Mouse (Mus musculus): ENCODE results near the gene Rnf214. TPM values are rescaled to one million over a fixed set of nuclear protein-coding genes. Genes with fewer than 3 reads are reported as not detected.

Gene Rnf214
- polyA plus RNA-seq, 1 experiment from 2014 or later = 77.0 TPM

- Histone ChIP-seq H3K36me3 (ENCODE audit: control insufficient read depth, insufficient read depth, low read length) (peaks cover 33% of the 10 kb centered on the region; the same call in 1 of the 2 replicates), H3K9me3 (ENCODE audit: control insufficient read depth, low read depth, low read length) (no peaks in the 10 kb centered on the region), H3K27ac (ENCODE audit: low read length) (no peak overlapping the region), H3K27me3 (ENCODE audit: control insufficient read depth, insufficient read depth, low read length) (no peaks in the 10 kb centered on the region), H3K4me2 (replicated peaks; ENCODE audit: low read depth, low read length) (no peak overlapping the region), H3K4me3 (ENCODE audit: low read depth, low read length) (no peak overlapping the region), H3K4me1 (ENCODE audit: control insufficient read depth, insufficient read depth, low read length) (no peaks in the 10 kb centered on the region), H3K9ac (replicated peaks; ENCODE audit: low read depth, low read length) (no peak overlapping the region)
- ATAC-seq (ENCODE audit: insufficient number of reproducible peaks, insufficient read depth, low FRiP score, low read depth) = no peak
- WGBS = 75% methylated on average over 2 of the region's 2 CpGs
Observed at GRCm38 (mm10) chr9:45877928-45878327, 28.8 kb downstream of the Rnf214 start.

- no peak overlapping the region for H3K27ac ChIP-seq (ENCODE audit: low read length)
- H3K9me3 ChIP-seq (ENCODE audit: control insufficient read depth, low read depth, low read length) = no peaks in the 10 kb centered on the region
- peaks cover 55% of the 10 kb centered on the region for H3K36me3 ChIP-seq (ENCODE audit: control insufficient read depth, insufficient read depth, low read length)
- WGBS = 79% methylated on average over 3 of the region's 3 CpGs
- H3K27me3 ChIP-seq (ENCODE audit: control insufficient read depth, insufficient read depth, low read length) = no peaks in the 10 kb centered on the region
- no peak overlapping the region for H3K4me3 ChIP-seq (ENCODE audit: low read depth, low read length)
- ATAC-seq (ENCODE audit: insufficient number of reproducible peaks, insufficient read depth, low FRiP score, low read depth) = no peak
- H3K4me1 ChIP-seq (ENCODE audit: control insufficient read depth, insufficient read depth, low read length) = no peaks in the 10 kb centered on the region
- no peak overlapping the region for H3K9ac ChIP-seq (replicated peaks; ENCODE audit: low read depth, low read length)
- H3K4me2 ChIP-seq (replicated peaks; ENCODE audit: low read depth, low read length) = no peak overlapping the region
Observed at GRCm38 (mm10) chr9:45870265-45870664, 36.4 kb downstream of the Rnf214 start.

- H3K9ac ChIP-seq (replicated peaks; ENCODE audit: low read depth, low read length) = no peak overlapping the region
- no peaks in the 10 kb centered on the region for H3K27me3 ChIP-seq (ENCODE audit: control insufficient read depth, insufficient read depth, low read length)
- peaks cover 65% of the 10 kb centered on the region for H3K36me3 ChIP-seq (ENCODE audit: control insufficient read depth, insufficient read depth, low read length)
- no peak for ATAC-seq (ENCODE audit: insufficient number of reproducible peaks, insufficient read depth, low FRiP score, low read depth)
- H3K9me3 ChIP-seq (ENCODE audit: control insufficient read depth, low read depth, low read length) = no peaks in the 10 kb centered on the region
- H3K4me2 ChIP-seq (replicated peaks; ENCODE audit: low read depth, low read length) = no peak overlapping the region
- WGBS = 90% methylated on average over 3 of the region's 3 CpGs
- no peaks in the 10 kb centered on the region for H3K4me1 ChIP-seq (ENCODE audit: control insufficient read depth, insufficient read depth, low read length)
- H3K4me3 ChIP-seq (ENCODE audit: low read depth, low read length) = no peak overlapping the region
- H3K27ac ChIP-seq (ENCODE audit: low read length) = no peak overlapping the region
Observed at GRCm38 (mm10) chr9:45869181-45869580, 37.5 kb downstream of the Rnf214 start.

GRCm38 (mm10) chr9:45861813-45862212 lies 44.9 kb downstream of the Rnf214 start:
- Histone ChIP-seq H3K4me3 (ENCODE audit: low read depth, low read length) (no peak overlapping the region), H3K4me1 (ENCODE audit: control insufficient read depth, insufficient read depth, low read length) (no peaks in the 10 kb centered on the region), H3K9ac (replicated peaks; ENCODE audit: low read depth, low read length) (no peak overlapping the region), H3K36me3 (ENCODE audit: control insufficient read depth, insufficient read depth, low read length) (peaks cover 74% of the 10 kb centered on the region), H3K4me2 (replicated peaks; ENCODE audit: low read depth, low read length) (no peak overlapping the region), H3K9me3 (ENCODE audit: control insufficient read depth, low read depth, low read length) (no peaks in the 10 kb centered on the region), H3K27me3 (ENCODE audit: control insufficient read depth, insufficient read depth, low read length) (no peaks in the 10 kb centered on the region), H3K27ac (ENCODE audit: low read length) (no peak overlapping the region)
- ATAC-seq (ENCODE audit: insufficient number of reproducible peaks, insufficient read depth, low FRiP score, low read depth) = no peak
- 83% methylated on average over 7 of the region's 7 CpGs for WGBS

- Histone ChIP-seq H3K9me3 (ENCODE audit: control insufficient read depth, low read depth, low read length) (no peaks in the 10 kb centered on the region), H3K27ac (ENCODE audit: low read length) (no peak overlapping the region), H3K27me3 (ENCODE audit: control insufficient read depth, insufficient read depth, low read length) (no peaks in the 10 kb centered on the region), H3K9ac (replicated peaks; ENCODE audit: low read depth, low read length) (no peak overlapping the region), H3K4me3 (ENCODE audit: low read depth, low read length) (no peak overlapping the region), H3K4me1 (ENCODE audit: control insufficient read depth, insufficient read depth, low read length) (no peaks in the 10 kb centered on the region), H3K36me3 (ENCODE audit: control insufficient read depth, insufficient read depth, low read length) (peaks cover 55% of the 10 kb centered on the region), H3K4me2 (replicated peaks; ENCODE audit: low read depth, low read length) (no peak overlapping the region)
- ATAC-seq (ENCODE audit: insufficient number of reproducible peaks, insufficient read depth, low FRiP score, low read depth) = no peak
- 95% methylated on average over 10 of the region's 10 CpGs for WGBS
Observed at GRCm38 (mm10) chr9:45859364-45859763, 47.3 kb downstream of the Rnf214 start.

- Histone ChIP-seq H3K27ac (ENCODE audit: low read length) (no peak overlapping the region), H3K4me1 (ENCODE audit: control insufficient read depth, insufficient read depth, low read length) (peaks cover 16% of the 10 kb centered on the region; the same call in 1 of the 2 replicates), H3K9ac (replicated peaks; ENCODE audit: low read depth, low read length) (no peak overlapping the region), H3K36me3 (ENCODE audit: control insufficient read depth, insufficient read depth, low read length) (peaks cover 28% of the 10 kb centered on the region), H3K4me3 (ENCODE audit: low read depth, low read length) (no peak overlapping the region), H3K4me2 (replicated peaks; ENCODE audit: low read depth, low read length) (no peak overlapping the region), H3K27me3 (ENCODE audit: control insufficient read depth, insufficient read depth, low read length) (no peaks in the 10 kb centered on the region), H3K9me3 (ENCODE audit: control insufficient read depth, low read depth, low read length) (no peaks in the 10 kb centered on the region)
- 90% methylated on average over 1 of the region's 1 CpGs for WGBS
- ATAC-seq (ENCODE audit: insufficient number of reproducible peaks, insufficient read depth, low FRiP score, low read depth) = no peak
Observed at GRCm38 (mm10) chr9:45854136-45854535, 52.6 kb downstream of the Rnf214 start.

GRCm38 (mm10) chr9:45853695-45854094 lies 53.0 kb downstream of the Rnf214 start:
- Histone ChIP-seq H3K36me3 (ENCODE audit: control insufficient read depth, insufficient read depth, low read length) (peaks cover 23% of the 10 kb centered on the region), H3K27ac (ENCODE audit: low read length) (no peak overlapping the region), H3K4me3 (ENCODE audit: low read depth, low read length) (no peak overlapping the region), H3K9ac (replicated peaks; ENCODE audit: low read depth, low read length) (no peak overlapping the region), H3K4me1 (ENCODE audit: control insufficient read depth, insufficient read depth, low read length) (peaks cover 18% of the 10 kb centered on the region; the same call in 1 of the 2 replicates), H3K9me3 (ENCODE audit: control insufficient read depth, low read depth, low read length) (no peaks in the 10 kb centered on the region), H3K4me2 (replicated peaks; ENCODE audit: low read depth, low read length) (no peak overlapping the region), H3K27me3 (ENCODE audit: control insufficient read depth, insufficient read depth, low read length) (no peaks in the 10 kb centered on the region)
- no peak for ATAC-seq (ENCODE audit: insufficient number of reproducible peaks, insufficient read depth, low FRiP score, low read depth)
- WGBS = 99% methylated on average over 2 of the region's 2 CpGs

GRCm38 (mm10) chr9:45851776-45852175 lies 54.9 kb downstream of the Rnf214 start:
- Histone ChIP-seq H3K4me3 (ENCODE audit: low read depth, low read length) (no peak overlapping the region), H3K36me3 (ENCODE audit: control insufficient read depth, insufficient read depth, low read length) (peaks cover 4% of the 10 kb centered on the region; the same call in 1 of the 2 replicates), H3K9ac (replicated peaks; ENCODE audit: low read depth, low read length) (no peak overlapping the region), H3K4me2 (replicated peaks; ENCODE audit: low read depth, low read length) (no peak overlapping the region), H3K27ac (ENCODE audit: low read length) (no peak overlapping the region), H3K27me3 (ENCODE audit: control insufficient read depth, insufficient read depth, low read length) (no peaks in the 10 kb centered on the region), H3K4me1 (ENCODE audit: control insufficient read depth, insufficient read depth, low read length) (peaks cover 22% of the 10 kb centered on the region; the same call in 1 of the 2 replicates), H3K9me3 (ENCODE audit: control insufficient read depth, low read depth, low read length) (no peaks in the 10 kb centered on the region)
- no peak for ATAC-seq (ENCODE audit: insufficient number of reproducible peaks, insufficient read depth, low FRiP score, low read depth)
- 92% methylated on average over 2 of the region's 2 CpGs for WGBS

- Histone ChIP-seq H3K4me3 (ENCODE audit: low read depth, low read length) (no peak overlapping the region), H3K9me3 (ENCODE audit: control insufficient read depth, low read depth, low read length) (no peaks in the 10 kb centered on the region), H3K9ac (replicated peaks; ENCODE audit: low read depth, low read length) (no peak overlapping the region), H3K4me2 (replicated peaks; ENCODE audit: low read depth, low read length) (no peak overlapping the region), H3K36me3 (ENCODE audit: control insufficient read depth, insufficient read depth, low read length) (peaks cover 3% of the 10 kb centered on the region; the same call in 1 of the 2 replicates), H3K27me3 (ENCODE audit: control insufficient read depth, insufficient read depth, low read length) (no peaks in the 10 kb centered on the region), H3K27ac (ENCODE audit: low read length) (peak overlapping the region; percentile 85; the same call in 1 of the 2 replicates), H3K4me1 (ENCODE audit: control insufficient read depth, insufficient read depth, low read length) (peaks cover 22% of the 10 kb centered on the region; the same call in 1 of the 2 replicates)
- 54% methylated on average over 5 of the region's 5 CpGs for WGBS
- ATAC-seq (ENCODE audit: insufficient number of reproducible peaks, insufficient read depth, low FRiP score, low read depth) = no peak
Observed at GRCm38 (mm10) chr9:45851330-45851729, 55.4 kb downstream of the Rnf214 start.

All from stomach, embryonic 14.5 days (tissue).